Mouse (Mus musculus) left cerebral cortex, postnatal 36 days (tissue): ENCODE data around the gene Phb. TPM values are rescaled to one million over a fixed set of nuclear protein-coding genes. Genes with fewer than 3 reads are reported as not detected.

ENCODE experiments used
- total RNA-seq, 2 experiments: library from RNA; stranded (reverse); gene quantifications; 2 replicates each; pipeline ENCODE4 v1.2.3; 2021

The Phb gene
- total RNA-seq, 2 experiments from 2014 or later: 67.1 to 85.8 TPM

Other genes starting within 250 kb of the Phb start
- gene Nxph3, start 152.4 kb upstream of the Phb start, total RNA-seq: 10 to 100 TPM; 29.0 to 40.6 TPM
- gene Ngfr, start 79.2 kb upstream of the Phb start, total RNA-seq: 1 to 10 TPM in 1 of 2 experiments, under 1 TPM in 1; 0.74 to 1.7 TPM
- 10 to 100 TPM; 36.4 to 44.1 TPM for gene Zfp652, start 45.7 kb downstream of the Phb start, total RNA-seq
- gene B130006D01Rik, start 56.6 kb downstream of the Phb start, total RNA-seq: 1 to 10 TPM in 1 of 2 experiments, under 1 TPM in 1; 0.62 to 1.8 TPM
- gene Phospho1, start 157.5 kb downstream of the Phb start, total RNA-seq: 10 to 100 TPM; 70.8 to 84.6 TPM
- gene Gngt2, start 170.3 kb downstream of the Phb start, total RNA-seq: 1 to 10 TPM; 3.1 to 3.9 TPM
- 1 to 10 TPM; 5.1 to 5.3 TPM for gene Abi3, start 175.5 kb downstream of the Phb start, total RNA-seq
- not detected for gene B4galnt2, start 247.9 kb downstream of the Phb start, total RNA-seq